Mouse (Mus musculus): ENCODE data around the gene Hsd17b14. TPM values are rescaled to one million over a fixed set of nuclear protein-coding genes. Genes with fewer than 3 reads are reported as not detected.
"Not testable (repeated sequence)": the region's sequence is repeated elsewhere in the genome, so short reads cannot be mapped to it uniquely, and the experiment has no call there.

The Hsd17b14 gene
- polyA plus RNA-seq, 1 experiment from 2014 or later: 0.66 TPM

GRCm38 (mm10) chr7:45515436-45515835, 39.3 kb upstream of the Hsd17b14 start:
- H3K4me3 ChIP-seq (ENCODE audit: low read depth, low read length): no peak overlapping the region
- no peaks in the 10 kb centered on the region for H3K9me3 ChIP-seq (ENCODE audit: low read depth, low read length)
- ATAC-seq (ENCODE audit: insufficient read depth) (peak; percentile 42; the same call in 1 of the 2 replicates), DNase-seq (peak; percentile 54)
- 29% methylated on average over 16 of the region's 16 CpGs for WGBS
- 0 out of 2 replicates have a peak overlapping the region, but pooled peaks have one; percentile 24 for H3K27ac ChIP-seq (ENCODE audit: low read depth)
- H3K27me3 ChIP-seq (ENCODE audit: insufficient read depth, low read length): no peaks in the 10 kb centered on the region
- H3K9ac ChIP-seq: peak overlapping the region; percentile 6; the same call in 1 of the 2 replicates
- H3K4me2 ChIP-seq: peak overlapping the region; percentile 30; the same call in 1 of the 2 replicates
- H3K36me3 ChIP-seq (ENCODE audit: insufficient read depth): no peaks in the 10 kb centered on the region
- peaks cover 4% of the 10 kb centered on the region; the same call in 1 of the 2 replicates for H3K4me1 ChIP-seq (ENCODE audit: insufficient read depth)
- no peak for TF ChIP-seq CTCF (IDR thresholded peaks at IDR 0.05; ENCODE audit: low read depth)

- not testable (repeated sequence) for H3K36me3 ChIP-seq (ENCODE audit: insufficient read depth); H3K4me3 ChIP-seq (ENCODE audit: low read depth, low read length); H3K4me1 ChIP-seq (ENCODE audit: insufficient read depth); DNase-seq; H3K9ac ChIP-seq; ATAC-seq (ENCODE audit: insufficient read depth); H3K4me2 ChIP-seq; H3K27me3 ChIP-seq (ENCODE audit: insufficient read depth, low read length); H3K27ac ChIP-seq (ENCODE audit: low read depth); H3K9me3 ChIP-seq (ENCODE audit: low read depth, low read length)
- 67% methylated on average over 5 of the region's 5 CpGs for WGBS
- TF ChIP-seq CTCF (IDR thresholded peaks at IDR 0.05; ENCODE audit: low read depth): peak; percentile 16; the same call in 1 of the 2 replicates
These were observed 37.8 kb upstream of the Hsd17b14 start for GRCm38 (mm10) chr7:45516846-45517245.

GRCm38 (mm10) chr7:45518618-45519017, 36.1 kb upstream of the Hsd17b14 start:
- Histone ChIP-seq H3K4me3 (ENCODE audit: low read depth, low read length) (no peak overlapping the region), H3K27me3 (ENCODE audit: insufficient read depth, low read length) (no peaks in the 10 kb centered on the region), H3K9me3 (ENCODE audit: low read depth, low read length) (no peaks in the 10 kb centered on the region), H3K4me2 (no peak overlapping the region), H3K4me1 (ENCODE audit: insufficient read depth) (peaks cover 4% of the 10 kb centered on the region; the same call in 1 of the 2 replicates), H3K36me3 (ENCODE audit: insufficient read depth) (peaks cover 11% of the 10 kb centered on the region; the same call in 1 of the 2 replicates), H3K27ac (ENCODE audit: low read depth) (no peak overlapping the region), H3K9ac (no peak overlapping the region)
- 89% methylated on average over 16 of the region's 16 CpGs for WGBS
- DNase-seq (no peak), ATAC-seq (ENCODE audit: insufficient read depth) (no peak)
- no peak for TF ChIP-seq CTCF (IDR thresholded peaks at IDR 0.05; ENCODE audit: low read depth)

- DNase-seq (no peak), ATAC-seq (ENCODE audit: insufficient read depth) (no peak)
- Histone ChIP-seq H3K9ac (no peak overlapping the region), H3K4me3 (ENCODE audit: low read depth, low read length) (no peak overlapping the region; the same call in 1 of the 2 replicates), H3K36me3 (ENCODE audit: insufficient read depth) (peaks cover 17% of the 10 kb centered on the region; the same call in 1 of the 2 replicates), H3K27ac (ENCODE audit: low read depth) (no peak overlapping the region), H3K4me1 (ENCODE audit: insufficient read depth) (peaks cover 4% of the 10 kb centered on the region; the same call in 1 of the 2 replicates), H3K9me3 (ENCODE audit: low read depth, low read length) (no peaks in the 10 kb centered on the region), H3K27me3 (ENCODE audit: insufficient read depth, low read length) (no peaks in the 10 kb centered on the region), H3K4me2 (no peak overlapping the region)
- TF ChIP-seq CTCF (IDR thresholded peaks at IDR 0.05; ENCODE audit: low read depth): no peak
- WGBS: 75% methylated on average over 8 of the region's 8 CpGs
These were observed 35.2 kb upstream of the Hsd17b14 start for GRCm38 (mm10) chr7:45519345-45520120.

- no peak overlapping the region for H3K4me3 ChIP-seq (ENCODE audit: low read depth, low read length)
- no peaks in the 10 kb centered on the region for H3K9me3 ChIP-seq (ENCODE audit: low read depth, low read length)
- no peak for DNase-seq
- H3K9ac ChIP-seq: no peak overlapping the region
- peak overlapping the region; percentile 64; the same call in 1 of the 2 replicates for H3K4me2 ChIP-seq
- WGBS: 87% methylated on average over 7 of the region's 7 CpGs
- no peak overlapping the region for H3K27ac ChIP-seq (ENCODE audit: low read depth)
- no peaks in the 10 kb centered on the region for H3K27me3 ChIP-seq (ENCODE audit: insufficient read depth, low read length)
- ATAC-seq (ENCODE audit: insufficient read depth): no peak
- TF ChIP-seq CTCF (IDR thresholded peaks at IDR 0.05; ENCODE audit: low read depth): no peak
- peaks cover 18% of the 10 kb centered on the region; the same call in 1 of the 2 replicates for H3K36me3 ChIP-seq (ENCODE audit: insufficient read depth)
- no peaks in the 10 kb centered on the region for H3K4me1 ChIP-seq (ENCODE audit: insufficient read depth)
These were observed 34.1 kb upstream of the Hsd17b14 start for GRCm38 (mm10) chr7:45520605-45521004.

- Histone ChIP-seq H3K4me1 (ENCODE audit: insufficient read depth) (no peaks in the 10 kb centered on the region), H3K4me2 (peak overlapping the region; percentile 64), H3K27ac (ENCODE audit: low read depth) (peak overlapping the region; percentile 93), H3K9ac (peak overlapping the region; percentile 62), H3K9me3 (ENCODE audit: low read depth, low read length) (no peaks in the 10 kb centered on the region), H3K36me3 (ENCODE audit: insufficient read depth) (peaks cover 18% of the 10 kb centered on the region; the same call in 1 of the 2 replicates), H3K27me3 (ENCODE audit: insufficient read depth, low read length) (no peaks in the 10 kb centered on the region), H3K4me3 (ENCODE audit: low read depth, low read length) (peak overlapping the region; percentile 54)
- ATAC-seq (ENCODE audit: insufficient read depth) (peak; percentile 77), DNase-seq (peak; percentile 93)
- peak; percentile 48; the same call in 1 of the 2 replicates for TF ChIP-seq CTCF (IDR thresholded peaks at IDR 0.05; ENCODE audit: low read depth)
- WGBS: under 1% methylated on average over 28 of the region's 28 CpGs
These were observed 32.9 kb upstream of the Hsd17b14 start for GRCm38 (mm10) chr7:45521728-45522184.

- 55% methylated on average over 16 of the region's 16 CpGs for WGBS
- Histone ChIP-seq H3K4me2 (peak overlapping the region; percentile 64), H3K4me3 (ENCODE audit: low read depth, low read length) (peak overlapping the region; percentile 54), H3K27me3 (ENCODE audit: insufficient read depth, low read length) (no peaks in the 10 kb centered on the region), H3K27ac (ENCODE audit: low read depth) (no peak overlapping the region; the same call in 1 of the 2 replicates), H3K36me3 (ENCODE audit: insufficient read depth) (peaks cover 18% of the 10 kb centered on the region; the same call in 1 of the 2 replicates), H3K4me1 (ENCODE audit: insufficient read depth) (no peaks in the 10 kb centered on the region), H3K9me3 (ENCODE audit: low read depth, low read length) (no peaks in the 10 kb centered on the region), H3K9ac (peak overlapping the region; percentile 62)
- no peak for DNase-seq
- no peak for TF ChIP-seq CTCF (IDR thresholded peaks at IDR 0.05; ENCODE audit: low read depth)
- no peak for ATAC-seq (ENCODE audit: insufficient read depth)
These were observed 32.4 kb upstream of the Hsd17b14 start for GRCm38 (mm10) chr7:45522194-45522752.
